Mouse (Mus musculus) erythroblast, adult 5-6 weeks (primary cell): Measurements from ENCODE around the gene Tmem38a. TPM values are rescaled to one million over a fixed set of nuclear protein-coding genes. Genes with fewer than 3 reads are reported as not detected.
A peak's percentile ranks its signal among the peaks of the same experiment; 100 is the strongest.

Experiments
- ATAC-seq: replicated peaks from 2 replicates; pipeline ENCODE4 v1.8.0; 2016; ENCODE audit warnings: moderate number of reproducible peaks, mild to moderate bottlenecking, moderate TSS enrichment, inconsistent platforms; ENCODE audit not compliant: poor library complexity, low FRiP score, severe bottlenecking
- total RNA-seq, 2 experiments: library from RNA; stranded (forward) in 1 of 2; stranded (reverse) in 1 of 2; fragments of 150-400 nt in 1 of 2; fragments of 200-764, 138-1000 nt in 1 of 2; gene quantifications; 2 replicates each; pipeline versions ENCODE4 v1.2.3 to v1.2.4; 2015 to 2017; ENCODE audit warnings: low replicate concordance in 2 of 2

Gene Tmem38a
- total RNA-seq (2015; ENCODE audit: low replicate concordance) (1.7 and 2.1 TPM in 2 replicates), total RNA-seq (2017; ENCODE audit: low replicate concordance) (2.2 TPM in 1 of 2 replicates, not detected in the other)

- ATAC-seq, result peak; percentile 22
Observed at GRCm38 (mm10) chr8:72571611-72572473, at the start of gene Tmem38a. TSS of gene Tmem38a (plus strand) at chr8:72572055.

- ATAC-seq, result no peak
Observed at GRCm38 (mm10) chr8:72532103-72532502, 39.8 kb upstream of the Tmem38a start.

GRCm38 (mm10) chr8:72534888-72535287 lies 37.0 kb upstream of the Tmem38a start:
- no peak for ATAC-seq

- ATAC-seq, result 0 out of 2 replicates have a peak, but pooled peaks have one; percentile 54
Observed at GRCm38 (mm10) chr8:72539234-72539633, 32.6 kb upstream of the Tmem38a start.

- peak; percentile 20; the same call in 1 of the 2 replicates for ATAC-seq
Observed at GRCm38 (mm10) chr8:72547122-72547801, 24.6 kb upstream of the Tmem38a start.

- ATAC-seq, result peak; percentile 93
Observed at GRCm38 (mm10) chr8:72547802-72548643, 23.8 kb upstream of the Tmem38a start, which contains the start of gene Med26. TSS of gene Med26 (minus strand) at chr8:72548270.

GRCm38 (mm10) chr8:72548644-72549313 lies 23.1 kb upstream of the Tmem38a start:
- ATAC-seq, result peak; percentile 58

- ATAC-seq, result no peak
Observed at GRCm38 (mm10) chr8:72549314-72549892, 22.5 kb upstream of the Tmem38a start.

- ATAC-seq, result no peak
Observed at GRCm38 (mm10) chr8:72555770-72556169, 16.1 kb upstream of the Tmem38a start.

- ATAC-seq, result no peak
Observed at GRCm38 (mm10) chr8:72561111-72561689, 10.7 kb upstream of the Tmem38a start.

GRCm38 (mm10) chr8:72565970-72566369 lies 5.9 kb upstream of the Tmem38a start:
- ATAC-seq, result no peak

GRCm38 (mm10) chr8:72570633-72571610 lies 933 bp upstream of the Tmem38a start, which contains the start of gene Smim7:
TSS of gene Smim7 (minus strand) at chr8:72571088.
- ATAC-seq, result peak; percentile 94

- ATAC-seq, result no peak
Observed at GRCm38 (mm10) chr8:72572507-72572906, 652 bp downstream of the Tmem38a start.

- ATAC-seq, result no peak
Observed at GRCm38 (mm10) chr8:72573450-72573849, 1.6 kb downstream of the Tmem38a start.

- ATAC-seq, result no peak
Observed at GRCm38 (mm10) chr8:72575915-72576314, 4.1 kb downstream of the Tmem38a start.

- no peak for ATAC-seq
Observed at GRCm38 (mm10) chr8:72577266-72577665, 5.4 kb downstream of the Tmem38a start.

- ATAC-seq, result no peak
Observed at GRCm38 (mm10) chr8:72577941-72578340, 6.1 kb downstream of the Tmem38a start.
